Mouse (Mus musculus) heart, adult 11 months (tissue): Measurements from ENCODE around the gene Tbrg4.
"Not testable (repeated sequence)": the region's sequence is repeated elsewhere in the genome, so short reads cannot be mapped to it uniquely, and the experiment has no call there.

ENCODE experiments used
- DNase-seq: peaks from one replicate; pipeline ENCODE4 v3.0.0; 2022

Gene Tbrg4

DNA sequence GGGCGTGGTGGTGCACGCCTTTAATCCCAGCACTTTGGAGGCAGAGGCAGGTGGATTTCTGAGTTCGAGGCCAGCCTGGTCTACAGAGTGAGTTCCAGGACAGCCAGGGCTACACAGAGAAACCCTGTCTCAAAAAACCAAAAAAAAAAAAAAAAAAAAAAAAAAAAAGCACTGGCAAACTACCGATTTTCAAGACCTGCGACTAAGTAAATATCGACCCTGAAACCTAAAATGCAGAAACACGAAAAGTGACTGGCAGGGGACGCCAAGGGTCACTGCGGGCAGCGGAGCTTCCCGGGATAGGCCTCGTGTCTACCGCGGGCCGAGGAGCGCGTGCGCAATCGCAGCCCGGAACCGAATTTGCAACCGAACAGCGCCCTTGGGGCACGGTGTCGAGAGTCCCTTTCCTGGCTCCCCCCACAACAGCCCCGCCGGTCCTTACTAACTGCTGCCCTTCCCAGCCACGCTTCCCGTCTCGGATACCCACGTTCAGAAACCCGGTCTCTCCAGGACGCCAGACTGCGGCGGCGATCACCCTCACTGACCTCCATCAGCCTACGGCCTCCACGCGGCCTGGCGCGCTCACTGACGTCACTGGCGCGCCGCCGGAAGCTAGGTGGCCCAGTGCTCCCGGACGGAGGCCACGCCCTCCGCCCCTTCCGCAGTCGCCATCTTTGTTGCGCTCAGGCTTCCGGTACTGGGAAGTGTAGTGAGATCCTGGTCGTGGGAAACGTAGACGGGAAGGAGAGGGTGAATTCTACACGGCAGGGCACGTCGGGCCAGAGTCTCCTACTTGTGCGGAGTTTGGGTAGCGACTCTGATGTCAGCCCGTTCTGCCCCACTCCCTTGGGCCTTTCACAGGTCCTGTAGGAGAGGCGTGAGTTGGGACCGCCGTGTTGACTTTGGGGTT, at the start of gene Tbrg4:
Gene Tbrg4, minus strand, starts transcription at position 590 of the 910 bp plus-strand sequence.
- DNase-seq: peak; percentile 99

DNA sequence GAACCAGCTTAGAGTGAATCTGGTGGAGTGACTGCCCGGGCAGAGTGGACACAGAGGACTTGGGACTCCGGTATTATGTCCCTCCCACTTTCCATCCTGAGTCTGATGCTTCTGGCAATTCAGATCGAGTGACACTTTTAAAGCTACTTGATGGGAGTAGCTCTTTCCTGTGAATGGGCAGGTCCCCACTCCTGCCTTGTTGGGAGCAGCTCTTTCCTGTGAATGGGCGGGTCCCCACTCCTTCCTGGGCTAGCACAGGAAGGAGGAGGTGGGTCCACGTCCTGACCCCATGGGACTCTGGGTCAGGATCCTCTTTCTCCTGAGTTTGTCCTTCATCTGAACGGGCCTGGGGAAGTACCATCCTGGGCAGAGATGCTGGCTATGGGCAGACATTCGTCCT, 49.5 kb upstream of the Tbrg4 start:
- DNase-seq: peak; percentile 98

DNA sequence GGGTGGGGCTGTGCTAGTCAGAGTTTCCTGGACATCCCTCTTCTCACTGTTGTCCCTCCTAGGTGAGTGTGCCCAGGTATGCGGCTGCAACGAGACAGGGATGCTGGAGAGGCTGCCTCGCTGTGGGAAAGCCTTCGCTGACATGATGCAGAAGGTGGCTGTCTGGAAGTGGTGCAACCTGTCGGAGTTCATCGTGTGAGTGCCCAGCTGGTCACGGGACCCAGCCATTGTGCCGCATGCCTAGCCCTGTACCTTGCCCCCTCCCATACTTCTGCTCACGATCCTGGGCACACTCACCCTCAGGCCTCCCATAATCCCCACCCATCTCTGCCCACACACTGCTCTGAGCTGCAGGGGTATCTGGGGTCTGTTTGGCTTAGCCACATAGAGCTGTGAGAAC, 48.8 kb upstream of the Tbrg4 start:
- no peak for DNase-seq

DNA sequence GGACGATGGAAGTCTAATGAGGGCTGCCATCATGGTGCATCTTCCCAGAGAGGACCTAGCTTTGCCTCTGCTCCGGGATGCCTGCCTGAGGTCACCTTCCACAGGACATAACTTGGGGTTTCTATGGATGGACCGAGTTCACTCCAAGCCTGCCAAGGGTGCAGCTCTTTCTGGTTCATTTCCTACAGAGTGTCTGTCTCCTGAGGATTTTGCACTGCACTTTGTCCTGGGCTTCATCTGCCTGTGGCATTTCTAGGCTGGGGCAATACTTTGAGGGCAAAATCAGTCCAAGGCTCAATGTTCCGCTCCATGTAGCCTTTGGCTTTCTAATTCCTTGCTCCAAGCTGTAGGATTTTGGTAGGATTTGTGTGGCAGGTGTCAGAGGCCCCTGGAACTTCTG, 45.0 kb upstream of the Tbrg4 start:
- DNase-seq: no peak

DNA sequence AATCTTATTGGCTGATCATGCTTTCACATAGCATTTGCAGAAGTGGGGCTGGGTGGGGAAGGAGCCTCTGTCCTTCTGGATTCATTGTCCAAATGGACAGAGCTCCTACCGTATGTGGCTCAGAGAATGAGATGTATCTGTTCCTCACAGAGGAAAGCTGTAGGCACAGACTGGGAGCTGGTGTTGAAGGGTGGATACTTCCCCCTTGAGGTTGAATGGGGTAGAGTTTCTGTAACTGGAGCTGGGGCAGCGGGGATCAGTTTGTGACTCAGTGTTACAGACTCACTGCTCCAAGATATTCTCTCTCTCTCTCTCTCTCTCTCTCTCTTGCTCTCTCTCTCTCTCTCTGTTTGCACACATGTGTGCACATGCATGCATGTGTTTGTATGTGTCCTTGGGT, 44.2 kb upstream of the Tbrg4 start:
- DNase-seq: no peak

DNA sequence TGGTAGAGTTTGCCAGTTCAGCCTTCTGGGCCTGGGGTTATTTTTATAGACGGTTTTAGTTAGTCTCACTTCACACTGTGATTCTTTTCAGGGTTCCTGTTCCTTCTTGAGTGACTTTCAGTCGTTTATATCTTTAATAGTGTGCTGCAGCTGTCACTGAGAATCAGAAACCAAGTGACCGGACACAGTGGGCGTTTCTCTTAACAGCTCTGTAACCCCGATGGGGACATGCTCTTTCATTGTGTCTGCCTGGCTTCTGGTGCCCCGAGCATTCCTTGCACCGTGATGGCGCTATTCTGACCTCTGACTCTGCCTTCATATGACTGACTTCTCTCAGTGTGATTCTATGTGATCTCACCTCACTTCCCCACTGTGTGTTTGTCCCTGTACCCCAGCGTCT, 43.2 kb upstream of the Tbrg4 start:
- no peak for DNase-seq

DNA sequence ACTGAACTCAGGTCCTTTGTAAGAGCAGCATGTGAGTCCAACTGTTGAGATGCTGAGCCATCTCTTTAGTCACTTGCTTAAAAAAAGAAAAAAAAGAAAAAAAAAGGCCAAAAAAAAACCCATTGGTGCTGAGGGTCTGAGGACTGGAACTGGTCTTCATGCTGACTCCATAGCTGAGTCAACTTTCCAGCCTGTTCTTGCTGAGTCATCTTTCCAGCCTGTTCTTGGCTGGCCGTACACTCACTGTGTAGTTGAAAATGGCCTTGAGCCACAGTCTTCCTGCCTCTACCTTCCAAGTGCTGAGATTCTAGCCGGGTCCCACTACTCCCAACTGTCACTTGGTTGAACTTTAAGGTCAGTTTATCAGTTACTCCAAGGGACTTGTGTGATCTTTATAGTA, 40.8 kb upstream of the Tbrg4 start:
- DNase-seq: no peak

DNA sequence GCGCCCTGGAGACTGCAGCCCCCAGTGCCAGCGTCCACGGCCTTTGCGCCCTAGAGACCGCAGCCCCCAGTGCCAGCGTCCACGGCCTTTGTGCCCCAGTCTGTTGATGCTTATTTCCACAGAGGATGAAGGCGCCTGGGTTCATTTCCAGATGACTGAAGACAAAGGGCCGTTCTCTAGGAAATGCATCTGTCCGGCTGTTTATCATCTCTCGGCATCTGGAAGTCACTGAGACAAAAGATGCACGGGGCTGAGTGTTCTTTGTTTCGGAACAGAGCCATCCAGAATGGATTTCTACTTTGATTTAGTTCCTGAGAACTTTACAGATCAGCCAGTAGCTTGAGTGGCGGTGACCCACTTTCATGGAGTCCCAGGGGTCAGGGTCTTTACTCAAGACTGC, 35.3 kb upstream of the Tbrg4 start:
- no peak for DNase-seq

DNA sequence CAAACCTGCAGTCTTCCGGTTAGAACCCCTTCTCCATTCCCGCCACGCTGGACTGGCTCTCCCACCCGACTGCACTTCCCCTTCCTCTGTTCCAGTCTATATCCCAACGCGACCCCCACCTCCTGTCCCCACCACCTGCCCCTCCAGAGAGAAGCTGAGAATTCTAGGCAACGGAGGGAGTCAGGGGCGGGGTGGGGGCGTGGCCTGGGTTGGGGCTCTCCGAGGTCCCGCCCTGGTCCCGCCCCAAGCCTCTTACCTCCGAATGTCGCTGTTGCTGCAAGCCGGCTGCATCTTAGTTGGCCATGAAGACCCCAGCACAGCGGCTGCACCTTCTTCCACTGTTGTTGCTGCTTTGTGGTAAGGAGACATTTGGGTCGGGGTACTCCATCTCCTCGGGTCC, 32.4 kb upstream of the Tbrg4 start, which contains the start of gene Ramp3:
Gene Ramp3, plus strand, starts transcription at position 251 of the 400 bp plus-strand sequence.
- DNase-seq: peak; percentile 93

DNA sequence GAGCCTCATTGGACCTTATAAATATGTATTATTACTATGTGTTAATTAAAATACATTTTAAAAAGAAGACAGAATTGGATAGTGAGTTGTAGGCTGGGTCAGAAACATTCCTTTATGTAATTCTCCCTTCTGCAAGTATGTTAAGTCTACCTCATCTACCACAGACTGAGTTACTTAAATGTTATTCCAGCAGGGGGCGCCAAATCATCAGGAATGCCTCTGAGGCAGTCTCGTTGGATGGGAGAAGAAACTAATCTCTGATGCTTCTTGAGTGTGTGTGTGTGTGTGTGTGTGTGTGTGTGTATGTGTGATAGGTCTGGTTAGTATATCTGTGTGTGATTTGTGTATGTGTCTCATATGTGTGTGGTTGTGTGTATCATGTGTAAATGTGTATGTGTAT, 29.0 kb upstream of the Tbrg4 start:
- no peak for DNase-seq

DNA sequence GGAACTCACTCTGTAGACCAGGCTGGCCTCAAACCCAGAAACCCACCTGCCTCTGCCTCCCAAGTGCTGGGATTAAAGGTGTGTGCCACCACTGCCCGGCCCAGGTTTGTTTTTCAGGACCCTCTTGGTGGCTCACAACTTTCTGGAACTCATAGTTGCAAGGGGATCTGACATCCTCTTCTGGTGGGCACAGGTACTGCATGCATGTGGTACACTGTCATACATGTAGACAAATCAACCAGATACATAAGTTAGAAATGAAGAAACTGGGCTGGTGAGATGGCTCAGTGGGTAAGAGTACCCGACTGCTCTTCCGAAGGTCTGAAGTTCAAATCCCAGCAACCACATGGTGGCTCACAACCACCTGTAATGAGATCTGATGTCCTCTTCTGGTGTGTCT, 27.1 kb upstream of the Tbrg4 start:
- DNase-seq: not testable (repeated sequence)

DNA sequence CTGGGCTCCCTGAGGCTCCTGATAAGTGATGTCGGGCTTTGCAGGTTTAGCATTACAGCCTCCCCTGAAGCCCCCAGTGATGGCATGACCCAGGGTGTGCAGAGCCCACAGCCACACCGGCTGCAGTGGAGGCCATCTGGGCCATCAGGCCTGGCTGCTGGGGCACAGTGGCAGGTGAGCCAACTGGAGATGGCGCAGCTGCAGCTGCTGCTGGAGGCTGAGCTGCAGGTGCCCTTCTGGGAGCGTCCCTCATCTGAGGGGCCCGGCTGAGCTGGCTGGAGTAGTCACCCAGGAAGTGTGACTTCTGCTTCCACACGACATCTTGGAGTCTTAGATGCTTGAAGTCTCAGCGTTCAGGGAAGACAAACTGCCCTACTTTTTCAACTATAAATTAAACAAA, 24.7 kb upstream of the Tbrg4 start:
- no peak for DNase-seq

DNA sequence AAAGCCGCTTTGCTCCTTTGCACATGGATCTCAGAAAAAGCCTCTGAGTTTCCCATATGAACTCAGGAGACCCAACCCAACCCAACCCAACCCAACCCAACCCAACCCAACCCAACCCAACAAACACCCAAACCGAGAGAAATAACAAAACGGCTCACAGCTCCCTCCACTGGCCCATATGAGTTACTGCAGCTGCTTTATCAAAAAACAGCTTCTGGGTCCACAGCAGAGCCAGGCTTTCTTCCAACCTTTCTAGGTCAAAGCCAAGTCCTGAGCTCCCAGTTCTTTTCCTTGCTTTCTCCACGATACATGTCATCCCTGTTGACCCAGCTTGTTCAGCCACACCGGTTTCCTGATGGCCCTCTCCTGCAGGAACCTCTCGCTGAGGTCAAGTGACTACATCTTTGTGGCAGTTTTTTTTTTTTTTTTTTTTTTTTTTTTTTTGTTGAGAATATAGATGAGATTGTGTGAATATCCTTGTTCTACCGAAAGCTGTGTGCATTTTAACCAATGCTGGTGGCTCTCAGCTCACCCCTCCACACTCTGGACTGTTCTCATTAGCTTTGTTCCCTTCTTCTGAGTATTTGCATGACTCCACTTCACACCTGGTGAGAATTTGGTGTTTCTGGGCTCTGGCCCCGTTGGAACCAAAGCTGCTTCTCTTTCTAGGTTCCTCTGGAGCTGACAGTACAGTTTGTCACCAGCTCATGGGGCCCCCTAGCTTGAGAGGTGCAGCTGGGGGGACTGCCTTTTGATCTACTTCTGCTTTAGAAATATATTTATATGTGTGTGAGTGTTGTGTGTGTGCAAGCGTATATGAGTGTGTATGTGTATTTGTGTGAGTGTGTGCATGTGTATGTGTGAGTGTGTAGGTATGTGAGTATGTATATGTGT, 22.2 kb upstream of the Tbrg4 start:
- DNase-seq: peak; percentile 83

DNA sequence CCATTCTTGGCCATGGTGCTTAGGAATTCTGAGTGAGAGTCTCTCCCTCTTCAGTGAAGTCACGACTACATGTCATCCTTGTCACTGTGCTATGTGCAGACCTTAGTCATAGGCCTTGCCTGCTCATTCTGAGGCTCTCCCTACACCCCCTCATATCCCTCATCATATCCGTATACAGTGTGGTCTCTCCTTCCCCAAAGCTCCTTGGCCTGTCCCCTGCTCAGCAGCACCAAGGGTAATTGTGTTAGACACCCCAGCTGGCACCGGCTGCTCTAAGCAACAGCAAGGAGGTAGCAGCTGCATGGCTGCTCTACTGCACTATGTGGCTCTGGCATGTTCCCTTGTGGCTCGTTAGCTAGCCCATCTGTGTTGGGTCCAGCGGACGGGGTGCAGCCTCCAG, 18.7 kb upstream of the Tbrg4 start:
- DNase-seq: no peak

DNA sequence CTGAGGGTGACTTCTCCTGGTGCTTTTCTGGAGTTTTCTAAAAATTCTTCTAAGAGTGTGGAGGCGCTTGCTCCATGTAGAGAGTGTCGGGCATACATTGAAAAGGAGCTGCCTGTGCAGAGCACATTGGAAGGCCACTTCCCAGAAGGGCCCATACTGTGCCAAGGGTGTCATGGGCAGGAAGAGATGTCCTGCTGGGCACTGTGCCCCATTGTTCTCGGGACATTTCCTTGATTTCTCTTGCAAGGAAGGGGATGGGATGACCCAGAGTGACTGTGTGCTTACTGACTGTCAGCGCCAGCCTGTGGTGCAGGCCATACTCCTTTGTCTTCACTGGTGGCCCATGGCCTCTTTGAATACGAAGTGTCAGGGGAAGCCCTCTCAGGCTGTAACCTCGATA, 13.2 kb upstream of the Tbrg4 start:
- no peak for DNase-seq

DNA sequence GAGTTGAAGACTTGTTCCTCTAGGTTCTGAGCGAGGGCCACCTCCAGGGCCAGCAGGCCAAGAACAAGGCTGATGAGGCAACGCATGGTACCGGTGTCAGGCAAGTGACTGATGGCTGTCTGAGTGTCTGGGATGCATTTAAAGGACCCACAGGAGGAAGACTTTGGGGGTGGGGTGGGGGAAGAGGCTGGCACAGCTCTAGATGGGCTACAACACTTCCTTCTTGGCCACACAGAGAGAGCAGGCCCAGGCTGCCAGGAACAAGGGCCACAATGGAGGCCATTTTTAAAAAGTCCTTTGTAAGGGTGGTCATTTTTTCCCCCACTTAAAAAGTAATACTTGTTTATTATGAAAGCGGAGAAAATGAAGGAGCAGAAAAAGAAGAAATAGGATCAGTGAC, 12.7 kb upstream of the Tbrg4 start, which contains the start of gene Wap:
Gene Wap, minus strand, starts transcription at position 101 of the 400 bp plus-strand sequence.
- peak; percentile 83 for DNase-seq

DNA sequence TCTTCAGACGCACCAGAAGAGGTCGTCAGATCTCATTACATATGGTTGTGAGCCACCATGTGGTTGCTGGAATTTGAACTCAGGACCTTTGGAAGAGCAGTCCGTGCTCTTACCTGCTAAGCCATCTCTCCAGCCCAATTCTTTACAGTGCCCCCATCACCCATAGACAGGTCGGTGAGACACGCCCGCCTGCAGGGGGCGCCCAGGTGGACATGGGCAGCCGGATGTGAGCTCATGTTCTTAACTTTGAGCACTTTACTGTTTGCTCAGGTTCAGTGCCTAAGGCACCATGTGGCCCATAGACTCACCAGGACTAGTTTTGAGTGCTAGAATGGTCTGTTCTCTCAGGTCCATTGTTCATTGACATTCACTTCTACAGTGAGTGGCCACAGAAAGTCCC, 10.3 kb upstream of the Tbrg4 start:
- no peak for DNase-seq

DNA sequence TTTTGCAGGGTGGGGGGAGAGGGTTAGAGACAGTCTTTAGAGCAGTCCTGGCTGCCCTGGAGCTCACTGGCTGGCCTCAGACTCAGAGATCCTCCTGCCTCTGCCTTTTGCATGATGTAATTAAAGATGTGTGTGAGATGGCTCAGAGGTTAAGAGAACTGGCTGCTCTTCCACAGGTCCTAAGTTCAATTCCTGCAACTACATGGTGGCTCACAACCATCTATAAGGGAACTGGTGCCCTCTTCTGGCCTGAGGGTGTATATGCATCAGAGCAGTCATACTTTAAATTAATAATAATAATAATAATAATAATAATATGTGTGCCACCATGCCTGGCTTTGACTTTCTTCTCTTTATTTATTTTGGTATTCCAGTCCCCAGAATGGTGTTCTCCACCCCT, 3.8 kb upstream of the Tbrg4 start:
- peak; percentile 86 for DNase-seq

DNA sequence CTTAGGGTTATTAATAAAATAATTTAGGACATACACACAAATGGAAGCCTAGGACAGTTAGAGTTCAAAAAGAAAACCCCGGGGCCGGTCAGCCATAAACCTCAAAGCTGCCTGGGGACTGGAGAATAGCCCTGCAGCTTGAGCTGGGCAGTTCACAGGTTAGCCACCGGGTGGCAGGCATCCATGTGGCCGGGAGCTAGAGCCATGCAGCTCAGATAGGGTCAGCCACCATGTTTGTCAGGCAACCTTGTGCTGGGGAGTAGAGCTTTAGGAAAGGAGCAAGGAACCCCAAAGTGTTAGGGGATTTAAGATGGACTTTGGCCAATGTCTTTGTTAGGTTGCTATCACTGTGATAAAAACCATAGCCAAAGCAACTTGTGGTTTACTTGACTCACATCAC, 2.7 kb upstream of the Tbrg4 start:
- DNase-seq: peak; percentile 94

DNA sequence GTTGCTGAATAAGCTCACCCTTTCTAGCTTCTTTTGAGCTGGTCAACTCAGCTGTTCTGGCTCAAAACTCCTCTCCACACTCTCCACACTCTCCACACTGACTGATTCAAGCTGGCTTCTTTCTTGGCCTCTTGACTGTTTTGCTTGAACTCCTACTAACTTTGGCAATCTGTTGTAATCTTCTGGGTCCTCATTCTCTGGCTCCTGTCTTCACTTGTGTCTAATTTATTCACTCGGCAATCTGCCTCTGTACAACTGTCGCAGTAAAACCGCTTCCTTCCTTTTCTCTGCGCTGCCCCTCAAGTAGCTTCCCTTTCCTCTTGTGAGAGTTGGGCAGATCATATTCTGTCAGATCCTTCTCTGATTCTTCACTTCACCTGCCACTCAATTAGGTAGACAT, 1.9 kb upstream of the Tbrg4 start:
- peak; percentile 94 for DNase-seq

DNA sequence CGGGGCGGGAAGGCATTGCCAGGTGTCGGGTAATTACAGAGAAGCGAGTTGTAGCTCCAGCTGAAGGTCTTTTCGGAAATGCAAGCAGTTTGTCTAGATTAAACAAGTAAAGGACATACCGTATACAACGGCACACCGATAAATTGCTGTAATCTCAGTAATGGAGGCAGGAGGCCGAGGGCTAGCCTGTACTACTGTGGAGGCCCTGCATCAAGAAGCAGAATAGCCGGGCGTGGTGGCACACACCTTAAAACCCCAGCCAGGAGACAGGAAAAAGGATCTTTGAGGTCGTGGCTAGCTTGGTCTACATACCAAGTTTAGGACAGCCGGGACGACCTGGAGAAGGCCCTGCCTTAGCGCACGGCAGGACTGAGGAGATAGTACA, 513 bp upstream of the Tbrg4 start:
- no peak for DNase-seq

DNA sequence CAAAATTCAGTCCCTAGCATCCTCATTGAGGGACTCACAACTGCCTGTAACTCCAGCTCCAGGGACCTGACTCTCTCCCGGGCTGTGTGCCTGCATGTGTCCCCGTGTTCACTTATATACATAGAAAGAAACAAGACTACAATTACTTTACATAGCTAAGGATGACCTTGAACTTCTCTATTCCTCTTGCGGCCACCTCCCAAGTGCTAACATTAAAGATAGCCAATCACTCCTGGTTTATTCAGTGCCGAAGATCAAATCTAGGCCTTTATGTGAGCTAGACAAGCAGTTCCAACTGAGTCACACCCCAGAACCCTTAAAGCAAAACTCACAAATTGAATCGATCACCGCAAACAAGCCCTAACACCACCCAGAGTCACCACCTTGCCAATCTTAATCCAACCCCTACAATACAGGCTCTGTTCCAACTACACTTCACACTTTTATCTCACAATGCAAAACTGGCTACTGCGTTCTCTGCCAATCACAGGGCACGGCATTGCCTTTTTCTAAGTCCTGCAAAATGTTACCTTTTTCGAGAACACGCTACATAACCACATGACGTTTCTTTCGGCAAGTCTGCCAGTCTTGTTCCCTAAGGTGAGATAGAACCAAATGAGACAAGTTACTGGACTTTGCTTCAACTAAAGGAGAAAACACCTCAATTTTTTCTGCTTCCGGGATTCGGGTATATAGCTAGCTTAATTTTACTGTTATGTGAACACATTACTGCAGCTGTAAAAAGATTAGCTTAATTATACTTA, 1.1 kb downstream of the Tbrg4 start:
- peak; percentile 85 for DNase-seq

DNA sequence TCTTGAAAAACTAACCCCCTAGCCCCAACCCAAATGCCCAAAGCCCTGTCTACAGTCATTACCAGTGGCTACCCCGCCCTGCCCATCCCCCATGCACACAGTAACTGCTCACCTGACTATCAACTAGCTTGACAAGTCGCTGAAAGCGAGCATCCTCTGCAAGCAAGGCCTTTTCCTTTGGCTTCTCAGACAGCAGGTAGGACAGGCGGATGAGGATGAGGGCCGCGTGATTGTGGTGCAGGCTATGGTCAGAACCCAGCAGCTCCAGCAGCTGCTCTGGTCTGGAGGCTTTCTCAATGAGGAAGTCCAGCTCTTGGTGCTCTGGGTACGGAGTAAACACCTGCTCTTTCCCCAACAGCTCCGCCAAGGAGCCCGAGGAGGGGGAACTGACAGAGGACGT, 2.2 kb downstream of the Tbrg4 start:
- peak; percentile 91 for DNase-seq
